Mouse (Mus musculus) cerebellum, adult 9-11 months (tissue): ENCODE data around the gene Sox5.

ENCODE experiments used
- DNase-seq: peaks from one replicate; pipeline ENCODE4 v3.0.0; 2022

Sox5 gene

DNA sequence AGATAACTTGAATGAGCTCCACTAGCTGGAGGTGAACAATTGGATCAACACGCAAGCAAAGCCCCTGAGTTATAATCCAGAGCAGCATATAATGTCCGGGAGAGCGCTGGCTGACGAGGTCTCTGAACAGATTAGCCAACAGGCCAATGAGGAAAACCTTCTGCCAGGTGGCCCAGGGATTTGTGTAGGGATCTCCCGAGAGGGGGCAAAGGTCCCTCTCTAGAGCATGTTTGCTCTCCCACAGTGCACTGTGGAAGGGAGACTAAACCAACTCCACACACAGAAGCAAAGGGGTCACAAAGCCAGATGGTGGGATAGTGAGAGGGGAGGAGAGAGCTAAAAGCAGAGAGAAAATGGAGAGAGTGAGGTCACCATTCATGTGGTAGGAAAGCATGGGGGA, 128.9 kb downstream of the Sox5 start:
- no peak for DNase-seq

- no peak for DNase-seq
Observed at GRCm38 (mm10) chr6:144648896-144649295, 132.9 kb downstream of the Sox5 start.

DNA sequence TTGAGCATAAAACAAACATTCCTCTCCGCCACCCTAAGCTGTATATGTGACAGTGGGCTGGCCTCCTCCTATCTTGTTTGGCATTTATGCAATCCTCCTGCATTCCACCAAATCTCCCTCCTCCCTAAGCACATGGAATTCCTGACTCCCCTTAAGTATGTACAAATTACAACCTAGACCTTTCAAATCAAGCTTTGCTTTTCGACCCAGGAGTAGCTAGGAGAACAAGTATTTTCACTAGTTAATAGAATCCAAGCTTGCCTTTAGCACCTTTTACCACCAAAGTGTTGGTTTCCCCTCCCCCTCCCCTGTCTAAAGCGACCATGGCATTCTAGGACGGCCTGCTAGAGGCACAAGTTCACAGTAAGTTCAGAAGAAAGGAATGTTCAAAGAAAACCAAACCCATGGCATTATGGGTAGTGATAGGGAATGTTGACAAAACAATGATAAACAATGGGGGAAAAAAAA, 133.6 kb downstream of the Sox5 start:
- DNase-seq: no peak

GRCm38 (mm10) chr6:144646331-144646730, 135.4 kb downstream of the Sox5 start:
- no peak for DNase-seq

- no peak for DNase-seq
Observed at GRCm38 (mm10) chr6:144645796-144646195, 136.0 kb downstream of the Sox5 start.

DNA sequence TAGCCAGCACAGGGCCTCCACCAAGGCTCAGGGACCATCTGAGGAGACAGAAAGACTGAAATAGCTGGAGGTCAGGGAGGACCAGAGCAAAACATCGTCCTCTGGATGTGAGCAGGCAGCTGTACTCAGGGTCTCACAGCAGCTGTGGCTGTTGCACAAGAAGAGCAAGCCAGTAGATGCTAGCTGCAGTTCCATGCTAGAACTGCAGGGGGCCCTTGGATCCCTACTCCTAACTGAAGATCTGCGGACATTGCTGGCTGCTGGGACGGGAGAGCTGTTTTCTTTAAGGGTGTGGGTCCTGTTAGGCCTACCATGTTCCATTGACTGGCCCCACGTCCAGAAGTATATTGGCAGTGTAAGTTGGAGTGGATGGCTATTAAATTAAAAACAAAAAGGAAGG, 137.1 kb downstream of the Sox5 start:
- DNase-seq: no peak

GRCm38 (mm10) chr6:144643601-144644000, 138.2 kb downstream of the Sox5 start:
- DNase-seq: no peak

DNA sequence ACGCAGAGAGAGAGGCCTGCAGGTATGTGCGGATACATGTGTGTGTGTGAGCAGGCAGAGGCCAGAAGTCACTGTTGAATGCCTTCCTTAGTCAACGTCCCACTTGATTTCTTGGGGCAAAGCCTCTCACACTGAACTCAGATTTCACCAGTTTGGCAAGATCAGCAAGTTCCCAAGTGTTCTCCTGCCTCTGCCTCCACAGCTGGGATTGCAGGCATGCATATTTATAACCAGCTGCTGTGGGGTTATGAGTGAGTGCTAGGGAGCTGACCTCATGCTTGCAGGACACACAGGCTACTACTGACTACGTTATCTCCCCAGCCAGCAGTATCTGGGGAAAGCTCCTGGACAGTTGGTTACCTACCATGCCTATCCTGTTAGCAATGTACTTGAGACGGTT, 139.9 kb downstream of the Sox5 start:
- DNase-seq: no peak

DNA sequence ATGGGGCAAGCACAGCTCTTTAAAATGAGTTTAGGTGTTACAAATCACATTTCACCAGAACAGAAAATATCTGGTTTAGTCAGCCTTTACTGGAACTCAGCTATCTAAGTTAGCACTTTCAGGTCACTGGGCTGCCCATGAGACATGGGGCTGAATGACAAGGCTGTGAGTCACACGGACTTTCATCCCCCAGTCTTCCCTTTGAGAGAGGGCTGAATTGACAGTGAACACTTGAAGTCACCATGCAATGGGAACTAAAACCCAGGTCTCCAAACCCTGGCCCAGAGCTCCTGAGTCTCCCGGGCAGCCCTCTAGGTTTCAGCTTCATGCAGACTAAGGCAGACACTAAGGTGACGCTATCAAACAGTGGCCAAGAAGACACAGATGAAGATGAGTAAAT, 141.2 kb downstream of the Sox5 start:
- no peak for DNase-seq

GRCm38 (mm10) chr6:144638547-144638946, 143.2 kb downstream of the Sox5 start:
- no peak for DNase-seq

- DNase-seq: no peak
Observed at GRCm38 (mm10) chr6:144627539-144628115, 154.2 kb downstream of the Sox5 start.

DNA sequence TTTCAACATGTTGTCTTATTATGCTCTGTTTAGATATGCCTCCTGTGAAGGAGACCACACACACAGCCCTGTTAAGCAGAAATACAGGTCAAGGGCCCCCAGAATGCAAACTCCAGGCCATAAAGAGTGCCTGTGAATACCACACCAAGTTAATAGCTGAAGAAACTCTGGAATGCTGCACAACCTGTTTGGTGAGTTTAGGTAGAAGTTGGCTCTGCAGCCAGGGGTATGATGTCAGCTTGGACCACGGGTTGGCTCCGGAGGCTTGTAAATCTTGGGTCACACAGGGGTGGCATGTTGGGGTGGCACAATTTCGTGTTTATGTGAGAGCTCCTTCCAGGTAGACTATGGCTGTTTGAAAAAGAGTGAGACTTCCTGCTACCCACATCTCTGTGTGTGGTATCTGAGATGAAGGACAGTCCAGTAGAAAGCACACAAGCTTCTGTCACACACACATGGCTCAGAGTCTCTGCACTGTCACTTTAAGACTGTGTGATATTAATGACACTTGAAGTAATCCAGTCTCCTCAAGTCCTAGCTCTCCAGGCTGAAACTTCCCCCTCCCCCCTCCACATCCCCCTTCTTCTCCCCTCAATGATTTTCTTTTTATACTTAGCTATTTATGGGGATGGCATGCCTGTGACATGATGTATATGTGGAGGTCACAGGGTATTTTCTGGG, 160.5 kb downstream of the Sox5 start:
- no peak for DNase-seq

- no peak for DNase-seq
Observed at GRCm38 (mm10) chr6:144611383-144611791, 170.4 kb downstream of the Sox5 start.

- DNase-seq: no peak
Observed at GRCm38 (mm10) chr6:144610878-144611277, 170.9 kb downstream of the Sox5 start.

DNA sequence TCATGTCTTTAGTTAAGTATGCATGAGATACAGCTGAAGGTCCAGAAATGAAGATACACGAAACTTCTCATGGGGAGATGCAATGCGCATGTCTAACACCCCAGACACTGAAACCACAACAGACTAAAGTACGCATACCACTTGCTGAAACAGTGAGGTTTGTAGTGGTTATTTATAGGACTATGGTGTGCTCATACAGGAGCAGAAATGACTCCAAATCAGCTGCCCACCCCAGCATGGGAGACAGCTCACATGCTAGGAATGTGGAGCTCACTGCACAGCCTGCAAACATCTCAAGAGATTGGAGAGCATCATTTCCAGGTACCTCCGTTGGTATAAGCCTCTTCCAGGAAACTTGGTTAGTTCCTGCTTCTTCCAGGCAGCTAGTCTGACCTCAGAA, 178.9 kb downstream of the Sox5 start:
- no peak for DNase-seq

DNA sequence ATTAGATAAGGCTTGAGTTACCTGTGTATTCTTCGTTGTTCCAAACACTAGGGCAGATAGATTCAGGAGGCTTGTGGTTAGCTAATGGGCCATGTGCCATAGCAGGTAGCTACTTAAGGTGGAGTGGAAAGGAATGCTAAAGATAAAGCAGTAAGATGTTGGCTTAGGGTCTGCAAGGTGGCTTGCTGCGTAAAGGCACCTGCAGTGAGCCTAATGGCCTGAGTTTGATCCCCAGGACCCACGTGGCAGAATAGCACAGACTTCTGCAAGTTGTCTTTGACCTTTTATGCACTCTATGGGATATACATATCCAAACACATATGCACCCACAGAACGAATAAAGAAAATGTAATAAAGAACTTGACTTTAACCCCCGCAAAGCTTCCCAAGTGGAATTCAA, 181.4 kb downstream of the Sox5 start:
- no peak for DNase-seq

GRCm38 (mm10) chr6:144598324-144598973, 183.3 kb downstream of the Sox5 start:
- no peak for DNase-seq

DNA sequence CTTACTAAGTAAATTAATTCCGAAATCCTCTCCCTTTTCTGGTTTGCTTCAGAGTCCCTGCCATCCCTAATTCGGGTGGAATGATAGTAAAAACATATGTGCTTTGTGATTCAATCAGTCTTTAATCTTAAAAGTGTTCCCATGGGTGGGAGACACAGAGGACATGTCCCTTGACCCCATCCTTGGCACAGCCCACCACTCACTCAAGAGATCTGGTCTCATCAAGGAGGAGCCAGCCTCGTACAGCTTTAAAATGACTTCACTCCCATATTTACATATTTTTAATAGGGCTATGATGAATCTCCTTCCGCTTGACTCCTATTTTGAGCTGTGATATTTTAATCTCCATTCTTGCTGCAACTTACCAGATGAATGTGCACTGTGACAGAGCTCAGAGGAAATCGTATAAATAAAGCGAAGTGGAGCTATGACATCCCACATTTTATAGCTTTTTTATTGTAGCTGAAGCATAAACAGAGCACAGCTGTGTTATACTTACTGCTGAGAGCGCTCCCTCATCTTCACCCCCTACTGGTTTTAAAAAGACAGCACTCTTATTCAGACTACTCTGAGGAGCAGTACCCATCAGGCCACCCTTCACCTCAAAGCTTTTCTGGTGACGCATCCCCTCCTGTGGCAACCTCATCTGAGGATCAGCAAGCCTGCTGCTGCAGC, 185.1 kb downstream of the Sox5 start:
- no peak for DNase-seq

GRCm38 (mm10) chr6:144584854-144585253, 196.9 kb downstream of the Sox5 start:
- DNase-seq: no peak

DNA sequence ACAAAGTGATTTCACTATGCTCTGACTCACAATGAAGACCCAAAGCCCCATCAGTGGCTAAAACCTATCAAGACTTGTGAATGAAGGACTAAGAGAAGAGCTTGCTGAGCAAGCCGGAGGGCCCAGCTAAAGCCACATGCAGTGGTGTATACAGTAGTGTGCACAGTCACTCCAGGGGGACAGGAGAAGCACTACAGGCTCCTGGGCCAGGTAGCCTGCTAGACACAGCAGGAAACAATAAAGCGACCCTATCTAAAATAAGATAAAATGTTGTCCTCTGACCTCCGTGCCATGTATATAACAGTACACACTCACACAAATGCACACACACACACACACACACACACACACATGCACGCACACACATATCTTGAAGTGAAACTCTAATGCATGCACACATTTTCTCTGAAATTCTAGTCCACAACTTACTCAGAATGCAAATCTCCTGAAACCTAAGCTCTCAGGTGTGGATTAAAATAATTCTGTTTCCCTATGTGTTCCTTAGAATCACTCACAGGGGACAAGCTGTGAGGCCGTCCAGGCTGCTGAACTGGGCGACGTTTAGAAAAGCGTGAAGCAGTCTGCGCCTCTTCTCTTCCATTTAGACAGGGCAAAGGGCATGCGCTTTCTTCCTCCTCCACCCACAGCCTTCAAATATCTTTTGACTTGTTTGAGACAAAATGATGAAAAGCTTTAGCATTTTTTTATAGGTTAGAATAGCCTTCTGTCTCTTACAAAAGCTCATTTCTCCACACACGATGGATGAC, 197.5 kb downstream of the Sox5 start:
- DNase-seq: no peak

DNA sequence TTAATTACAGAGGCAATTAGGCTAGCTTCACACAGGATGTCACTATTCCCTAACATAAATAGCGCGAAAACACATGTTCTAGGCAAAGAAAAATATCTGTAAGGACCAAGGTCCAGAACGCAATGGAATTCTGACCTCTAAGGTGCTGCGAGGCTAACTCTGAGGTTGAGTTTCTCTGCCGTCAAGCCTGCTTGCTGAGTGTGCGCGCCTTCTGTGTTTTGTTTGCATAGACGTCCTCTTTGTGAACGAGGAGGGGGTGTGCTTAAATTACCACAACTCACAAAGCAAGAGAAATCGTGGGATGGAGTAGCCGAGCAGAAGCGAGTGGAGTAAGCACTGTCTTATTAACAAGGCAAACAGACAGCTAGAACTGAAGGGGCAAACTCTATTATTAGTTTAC, 202.5 kb downstream of the Sox5 start:
- no peak for DNase-seq

GRCm38 (mm10) chr6:144570850-144571249, 210.9 kb downstream of the Sox5 start:
- DNase-seq: no peak

DNA sequence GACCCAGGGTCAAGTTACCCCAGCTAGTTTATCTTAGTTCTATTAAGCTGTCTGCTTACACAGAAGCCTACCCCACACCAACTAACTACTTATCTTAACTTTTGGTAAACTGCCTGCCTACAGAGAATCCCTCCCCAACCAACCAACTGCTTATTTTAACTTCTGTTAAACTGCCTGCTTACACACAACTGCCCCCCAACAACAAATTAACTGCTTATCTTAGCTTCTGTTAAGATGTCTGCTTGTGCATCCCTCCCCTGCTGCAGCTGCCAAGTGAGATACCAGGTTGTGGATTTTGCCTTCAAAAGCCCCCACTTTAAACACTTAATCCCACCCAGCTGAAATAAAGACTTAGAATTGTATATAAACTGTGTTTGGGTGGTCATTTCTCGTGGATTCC, 215.9 kb downstream of the Sox5 start:
- DNase-seq: no peak
